Mouse (Mus musculus) CH12.LX (cell line): ENCODE measurements at regions not wholly inside any gene's neighbourhood (a gene's known extent, or its start where the extent isn't known, plus 50 kb on each side); places are given as distances from the start of the nearest gene placed in this dataset.

Source experiments
- DNase-seq: peaks from one replicate; pipeline ENCODE4 v3.0.0-alpha.2; 2013; ENCODE audit errors: extremely low read depth
- H3K27ac ChIP-seq: 2 replicates; pipeline ENCODE4 v1.5.1; 2012; ENCODE audit warnings: low read depth, mild to moderate bottlenecking, control low read depth, moderate library complexity; ENCODE audit not compliant: insufficient read depth
- H3K27me3 ChIP-seq: replicated peaks from 2 replicates; pipeline ENCODE3; 2012; ENCODE audit warnings: inconsistent platforms
- H3K36me3 ChIP-seq, 2 experiments: replicated peaks in 1 of 2; 2 replicates each; pipeline versions ENCODE3 to v1.6.1; 2012; ENCODE audit warnings: inconsistent platforms in 1 of 2, low read length in 1 of 2, mild to moderate bottlenecking in 1 of 2, mixed read lengths in 1 of 2, moderate library complexity in 1 of 2; ENCODE audit not compliant: control insufficient read depth in 1 of 2, insufficient read depth in 1 of 2
- H3K4me1 ChIP-seq, 2 experiments: 2 replicates each; pipeline ENCODE4 v1.6.1; 2012; ENCODE audit warnings: inconsistent platforms in 1 of 2, moderate library complexity in 1 of 2; ENCODE audit not compliant: insufficient read depth in 2 of 2, control insufficient read depth in 1 of 2
- H3K4me2 ChIP-seq: 2 replicates; pipeline ENCODE4 v1.6.1; 2012; ENCODE audit warnings: low read depth, mild to moderate bottlenecking, control low read depth; ENCODE audit not compliant: poor library complexity, insufficient read depth, severe bottlenecking
- H3K4me3 ChIP-seq, 3 experiments: fragments of 150-350 bp in 1 of 3; sonication (generic) in 1 of 3; replicated peaks in 1 of 3; 2 replicates each; pipeline versions ENCODE3 to v1.5.1; 2011 to 2012; ENCODE audit warnings: low read depth in 2 of 3, low read length in 2 of 3, mild to moderate bottlenecking in 2 of 3, moderate library complexity in 2 of 3, control low read depth in 1 of 3, improper control_type of control experiment in 1 of 3, inconsistent platforms in 1 of 3, mixed read lengths in 1 of 3; ENCODE audit not compliant: poor library complexity in 1 of 3
- H3K79me2 ChIP-seq: replicated peaks from 2 replicates; pipeline ENCODE4 v1.6.1; 2012; ENCODE audit warnings: mild to moderate bottlenecking, moderate library complexity; ENCODE audit not compliant: control insufficient read depth, poor library complexity, insufficient read depth, severe bottlenecking; ENCODE audit errors: extremely low read depth
- H3K9ac ChIP-seq: 2 replicates; pipeline ENCODE4 v1.6.1; 2012; ENCODE audit warnings: low read depth, mild to moderate bottlenecking, control low read depth, moderate library complexity; ENCODE audit not compliant: insufficient read depth
- H3K9me3 ChIP-seq: replicated peaks from 2 replicates; pipeline ENCODE3; 2012; ENCODE audit warnings: low read length, inconsistent platforms, mixed read lengths
- BHLHE40 ChIP-seq: IDR thresholded peaks from 2 replicates; pipeline ENCODE4 v1.6.1; 2011; ENCODE audit warnings: mild to moderate bottlenecking, low read depth, low read length, improper control_type of control experiment
- CHD1 ChIP-seq: IDR thresholded peaks from 2 replicates; pipeline ENCODE4 v1.6.1; 2012; ENCODE audit warnings: low read depth, low read length, improper control_type of control experiment, inconsistent platforms
- CTCF ChIP-seq, 2 experiments: IDR thresholded peaks in 1 of 2; conservative IDR thresholded peaks in 1 of 2; 2 replicates each; pipeline ENCODE4 v1.5.1; 2011 to 2012; ENCODE audit warnings: low read depth in 2 of 2, low read length in 2 of 2, improper control_type of control experiment in 1 of 2, inconsistent platforms in 1 of 2, mild to moderate bottlenecking in 1 of 2, moderate library complexity in 1 of 2
- ELF1 ChIP-seq: IDR thresholded peaks from 2 replicates; pipeline ENCODE4 v1.6.1; 2014; ENCODE audit warnings: low read depth, mild to moderate bottlenecking, inconsistent platforms, low read length, improper control_type of control experiment
- EP300 ChIP-seq: IDR thresholded peaks from 2 replicates; pipeline ENCODE4 v1.6.1; 2011; ENCODE audit warnings: low read length, improper control_type of control experiment
- ETS1 ChIP-seq: conservative IDR thresholded peaks from 2 replicates; pipeline ENCODE4 v1.6.1; 2012; ENCODE audit warnings: low read depth, mild to moderate bottlenecking, inconsistent platforms, low read length, improper control_type of control experiment, moderate library complexity
- GABPA ChIP-seq: IDR thresholded peaks from 2 replicates; pipeline ENCODE4 v1.6.1; 2012; ENCODE audit warnings: low read depth, low read length, improper control_type of control experiment, inconsistent platforms; ENCODE audit not compliant: insufficient replicate concordance
- IRF4 ChIP-seq: IDR thresholded peaks from 2 replicates; pipeline ENCODE4 v1.6.1; 2014; ENCODE audit warnings: low read depth, mild to moderate bottlenecking, inconsistent platforms, low read length, improper control_type of control experiment
- JUN ChIP-seq: IDR thresholded peaks from 2 replicates; pipeline ENCODE4 v1.6.1; 2011; ENCODE audit warnings: low read depth, mild to moderate bottlenecking, low read length, improper control_type of control experiment, moderate library complexity; ENCODE audit not compliant: insufficient read depth
- KAT2A ChIP-seq: IDR thresholded peaks from 2 replicates; pipeline ENCODE4 v1.6.1; 2012; ENCODE audit warnings: low read length, improper control_type of control experiment, inconsistent platforms; ENCODE audit not compliant: insufficient replicate concordance
- MAFK ChIP-seq: IDR thresholded peaks from 2 replicates; pipeline ENCODE4 v1.6.1; 2011; ENCODE audit warnings: low read length, improper control_type of control experiment; ENCODE audit not compliant: insufficient replicate concordance
- MAX ChIP-seq: IDR thresholded peaks from 2 replicates; pipeline ENCODE4 v1.6.1; 2011; ENCODE audit warnings: low read length, improper control_type of control experiment
- MAZ ChIP-seq: IDR thresholded peaks from 2 replicates; pipeline ENCODE4 v1.6.1; 2012; ENCODE audit warnings: low read depth, mild to moderate bottlenecking, inconsistent platforms, low read length, improper control_type of control experiment, moderate library complexity
- MEF2A ChIP-seq: IDR thresholded peaks from 2 replicates; pipeline ENCODE4 v1.6.1; 2014; ENCODE audit warnings: low read depth, mild to moderate bottlenecking, inconsistent platforms, low read length, improper control_type of control experiment, borderline replicate concordance
- MXI1 ChIP-seq: IDR thresholded peaks from 2 replicates; pipeline ENCODE4 v1.6.1; 2011; ENCODE audit warnings: mild to moderate bottlenecking, low read depth, low read length, improper control_type of control experiment
- NRF1 ChIP-seq: IDR thresholded peaks from 2 replicates; pipeline ENCODE4 v1.6.1; 2014; ENCODE audit warnings: low read depth, mild to moderate bottlenecking, inconsistent platforms, low read length, improper control_type of control experiment, moderate library complexity
- POLR2A ChIP-seq: IDR thresholded peaks from 2 replicates; pipeline ENCODE4 v1.6.1; 2011; ENCODE audit warnings: low read depth, mild to moderate bottlenecking, improper control_type of control experiment, low read length
- POLR2AphosphoS2 ChIP-seq: IDR thresholded peaks from 2 replicates; pipeline ENCODE4 v1.6.1; 2011; ENCODE audit warnings: low read depth, low read length, improper control_type of control experiment
- SIN3A ChIP-seq: IDR thresholded peaks from 2 replicates; pipeline ENCODE4 v1.6.1; 2012; ENCODE audit warnings: low read length, improper control_type of control experiment, inconsistent platforms
- SMC3 ChIP-seq: IDR thresholded peaks from 2 replicates; pipeline ENCODE4 v1.6.1; 2011; ENCODE audit warnings: low read depth, low read length, improper control_type of control experiment
- TBP ChIP-seq: conservative IDR thresholded peaks from 2 replicates; pipeline ENCODE4 v1.6.1; 2011; ENCODE audit warnings: low read depth, low read length, improper control_type of control experiment
- TCF12 ChIP-seq: IDR thresholded peaks from 2 replicates; pipeline ENCODE4 v1.6.1; 2014; ENCODE audit warnings: low read depth, mild to moderate bottlenecking, inconsistent platforms, low read length, improper control_type of control experiment
- UBTF ChIP-seq: IDR thresholded peaks from 2 replicates; pipeline ENCODE4 v1.6.1; 2012; ENCODE audit warnings: low read depth, mild to moderate bottlenecking, inconsistent platforms, low read length, improper control_type of control experiment, moderate library complexity
- ZKSCAN1 ChIP-seq: IDR thresholded peaks from 2 replicates; pipeline ENCODE4 v1.6.1; 2012; ENCODE audit warnings: low read depth, inconsistent platforms, low read length, improper control_type of control experiment, borderline replicate concordance
- ZMIZ1 ChIP-seq: IDR thresholded peaks from 2 replicates; pipeline ENCODE4 v1.6.1; 2012; ENCODE audit warnings: low read depth, mild to moderate bottlenecking, inconsistent platforms, low read length, improper control_type of control experiment
- ZNF384 ChIP-seq: IDR thresholded peaks from 2 replicates; pipeline ENCODE4 v1.6.1; 2012; ENCODE audit warnings: low read depth, low read length, improper control_type of control experiment, inconsistent platforms
- dilution Hi-C: fragments of 300-500 bp; cut with MboI; formaldehyde crosslinking; loops from 2 replicates; pipeline ENCODE4 v1.14.3; 2020; ENCODE audit warnings: low sequenced_read_pairs; ENCODE audit not compliant: extremely low pct_unique_long_range_greater_than_20kb, extremely low pct_ligation_motif_present
- in situ Hi-C: fragments of 300-500 bp; cut with MboI; formaldehyde crosslinking; loops from 3 replicates; pipeline ENCODE4 v1.14.3; 2019; ENCODE audit warnings: low sequenced_read_pairs, low pct_ligation_motif_present, low pct_unique_long_range_greater_than_20kb, mixed read lengths

DNA sequence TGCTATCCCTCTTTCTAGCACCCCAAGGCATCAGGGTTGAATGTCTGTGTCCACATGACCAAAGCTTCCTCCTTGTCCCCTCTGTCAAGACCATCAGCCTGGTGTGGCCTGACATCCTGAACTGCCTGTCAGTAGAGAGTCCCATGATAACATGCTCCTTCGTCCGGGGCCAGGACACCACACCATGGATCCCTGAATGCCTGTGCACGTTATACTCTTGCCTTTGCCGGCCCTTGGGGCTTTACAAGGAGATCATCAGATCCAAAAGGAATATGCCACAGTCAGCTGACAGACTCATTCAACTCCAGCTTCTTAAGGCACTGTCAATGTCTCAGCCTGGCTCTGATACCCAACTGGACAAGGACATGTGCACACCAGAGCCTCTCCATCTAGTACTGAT is 493.5 kb downstream of the Fam19a5 start:
- H3K27ac ChIP-seq, result no peak overlapping the region
- peaks cover 100% of the 10 kb centered on the region for H3K9me3 ChIP-seq
- no peak overlapping the region for H3K9ac ChIP-seq
- no peaks in the 10 kb centered on the region for H3K27me3 ChIP-seq
- no peak overlapping the region for H3K4me2 ChIP-seq
- H3K79me2 ChIP-seq, result no peaks in the 10 kb centered on the region
- no peak for DNase-seq
- no peaks in the 10 kb centered on the region for H3K36me3 ChIP-seq
- TF ChIP-seq MXI1, result no peak
- no peak for TF ChIP-seq SIN3A
- TF ChIP-seq MAX, result no peak
- H3K4me3 ChIP-seq, result no peak overlapping the region
- H3K4me1 ChIP-seq, result no peaks in the 10 kb centered on the region
- in situ Hi-C loops (no loop called here), dilution Hi-C loops (no loop called here)

DNA sequence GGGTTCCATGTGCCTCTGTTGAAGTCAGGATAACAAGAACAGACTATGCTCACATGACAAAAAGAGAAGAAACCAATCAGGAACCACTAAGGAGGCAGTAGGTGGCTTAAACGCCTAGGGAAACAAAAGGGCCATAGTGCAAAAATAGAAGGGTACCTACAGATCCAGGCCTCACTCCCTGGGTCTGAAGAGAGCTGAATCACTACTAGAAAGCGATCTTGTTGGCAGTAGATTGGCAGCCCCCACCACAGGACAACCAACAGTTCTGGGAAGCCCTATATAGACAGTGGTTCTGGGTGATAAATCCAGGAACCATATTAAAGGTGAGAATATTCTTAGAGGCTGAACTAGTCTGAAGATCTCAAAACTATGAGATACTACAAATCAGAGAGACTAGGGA is 498.7 kb downstream of the Fam19a5 start:
- TF ChIP-seq ETS1 (no peak), CHD1 (no peak), ELF1 (no peak), SIN3A (no peak), POLR2AphosphoS2 (no peak), GABPA (no peak), BHLHE40 (no peak), CTCF (conservative IDR thresholded peaks at IDR 0.05 in 1 of 2, IDR thresholded peaks at IDR 0.05 in 1 of 2; ENCODE audit: low read depth in 2 of 2, low read length in 2 of 2) (no peak), EP300 (no peak), MXI1 (no peak), MAZ (no peak), TBP (no peak), ZKSCAN1 (no peak), TCF12 (no peak), POLR2A (no peak), MAX (no peak), ZNF384 (no peak)
- peaks cover 77% of the 10 kb centered on the region for H3K9me3 ChIP-seq
- no peak for DNase-seq
- H3K4me2 ChIP-seq, result no peak overlapping the region
- no peaks in the 10 kb centered on the region for H3K4me1 ChIP-seq
- H3K79me2 ChIP-seq, result no peaks in the 10 kb centered on the region
- H3K4me3 ChIP-seq, result no peak overlapping the region
- no peak overlapping the region for H3K27ac ChIP-seq
- no peak overlapping the region for H3K9ac ChIP-seq
- dilution Hi-C loops (no loop called here), in situ Hi-C loops (no loop called here)
- H3K27me3 ChIP-seq, result no peaks in the 10 kb centered on the region
- H3K36me3 ChIP-seq, result no peaks in the 10 kb centered on the region

DNA sequence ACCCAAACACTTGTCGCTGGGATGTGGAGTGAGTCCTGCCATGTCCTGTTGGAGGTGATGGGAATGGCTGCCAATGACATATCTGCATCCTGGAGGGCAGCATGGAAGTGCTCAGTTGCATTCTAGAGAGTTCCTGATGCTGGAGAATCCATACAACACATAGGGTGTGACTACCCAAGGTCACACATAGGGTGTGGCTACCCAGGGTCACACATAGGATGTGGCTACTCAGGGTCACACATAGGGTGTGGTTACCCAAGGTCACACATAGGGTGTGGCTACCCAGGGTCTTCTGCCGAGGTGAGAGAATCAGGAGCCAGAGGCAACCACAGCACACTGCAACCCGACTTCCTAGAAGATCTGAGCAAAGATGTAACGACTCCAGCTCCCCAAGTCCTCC is 514.0 kb downstream of the Fam19a5 start:
- TF ChIP-seq ELF1 (no peak), MAFK (no peak), MEF2A (no peak), MAZ (no peak), MAX (no peak), IRF4 (no peak), CHD1 (no peak), ETS1 (no peak), SMC3 (no peak), UBTF (no peak), POLR2A (no peak), SIN3A (no peak), ZMIZ1 (no peak), MXI1 (no peak), CTCF (conservative IDR thresholded peaks at IDR 0.05 in 1 of 2, IDR thresholded peaks at IDR 0.05 in 1 of 2; ENCODE audit: low read depth in 2 of 2, low read length in 2 of 2) (no peak), EP300 (no peak), NRF1 (no peak), JUN (no peak), BHLHE40 (no peak), KAT2A (no peak)
- dilution Hi-C loops, result no loop called here
- H3K9me3 ChIP-seq, result peaks cover 84% of the 10 kb centered on the region
- no peak overlapping the region for H3K4me3 ChIP-seq
- DNase-seq, result no peak
- H3K4me1 ChIP-seq, result no peaks in the 10 kb centered on the region
- in situ Hi-C loops, result no loop called here
- H3K27me3 ChIP-seq, result no peaks in the 10 kb centered on the region
- no peaks in the 10 kb centered on the region for H3K36me3 ChIP-seq
- H3K79me2 ChIP-seq, result no peaks in the 10 kb centered on the region
- no peak overlapping the region for H3K4me2 ChIP-seq
- H3K27ac ChIP-seq, result no peak overlapping the region
- H3K9ac ChIP-seq, result no peak overlapping the region
